Mouse (Mus musculus): Measurements from ENCODE around the gene Ahr. TPM values are rescaled to one million over a fixed set of nuclear protein-coding genes. Genes with fewer than 3 reads are reported as not detected.

Gene Ahr
- total RNA-seq (2014; fragmentation: Nextera tagmentation), result not detected in 2 replicates
- 0.11 and 0.46 TPM in 2 replicates for total RNA-seq (2017)
- not detected in 2 replicates for polyA plus RNA-seq (2012)

DNA sequence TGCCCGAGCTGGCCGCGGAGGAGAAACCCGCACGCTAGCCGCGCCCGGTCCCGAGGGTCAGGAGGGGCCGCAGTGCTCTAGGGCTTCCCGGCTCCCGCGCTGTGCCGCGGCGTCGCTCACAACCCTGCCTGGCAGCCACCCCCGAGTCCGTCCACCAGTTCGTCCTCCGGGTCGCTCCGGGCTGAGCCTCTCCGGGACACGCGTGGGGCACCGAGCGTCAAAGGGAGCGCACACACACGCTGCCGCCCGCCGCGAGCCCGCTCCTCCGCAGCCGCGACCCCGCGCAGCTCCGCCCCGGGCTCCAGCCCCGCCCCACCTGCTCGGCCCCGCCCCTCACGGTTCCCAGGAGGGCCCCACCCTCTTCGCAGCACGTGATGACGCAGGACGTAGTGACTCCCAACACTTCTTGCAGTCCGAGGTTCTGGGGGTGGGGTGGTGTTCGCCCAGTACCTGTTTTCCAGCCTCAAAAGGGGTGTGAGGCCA, at the start of gene Ahr:
Ahr (minus strand) TSS at position 285 of the 483 bp plus-strand sequence.
- ATAC-seq (ENCODE audit: extremely low read depth, insufficient number of reproducible peaks, low FRiP score, poor library complexity, severe bottlenecking) (no peak), DNase-seq (ENCODE audit: low spot score) (no peak)
- Histone ChIP-seq H3K36me3 (replicated peaks) (no peaks in the 10 kb centered on the region), H3K4me3 (ENCODE audit: low read depth, low read length) (peak within 1 kb of the TSS; percentile 38; the same call in 1 of the 2 replicates), H3K4me1 (ENCODE audit: insufficient read depth, low read depth, low read length) (no peaks in the 10 kb centered on the region), H3K27me3 (ENCODE audit: insufficient read depth, low read length) (no peaks in the 10 kb centered on the region), H3K9me3 (replicated peaks) (peaks cover 13% of the 10 kb centered on the region)
- TF ChIP-seq GATA1 (IDR thresholded peaks at IDR 0.05; ENCODE audit: borderline replicate concordance, low read length), result no peak
- no peak for TF ChIP-seq TAL1 (conservative IDR thresholded peaks at IDR 0.05; ENCODE audit: low read depth, low read length)
- no peak for TF ChIP-seq POLR2AphosphoS5 (IDR thresholded peaks at IDR 0.05; ENCODE audit: insufficient replicate concordance, low read depth, low read length)
- no peak for TF ChIP-seq GATA2 (IDR thresholded peaks at IDR 0.05; ENCODE audit: borderline replicate concordance, low read depth, low read length)
- TF ChIP-seq CTCF (IDR thresholded peaks at IDR 0.05; ENCODE audit: low read depth, low read length), result no peak

DNA sequence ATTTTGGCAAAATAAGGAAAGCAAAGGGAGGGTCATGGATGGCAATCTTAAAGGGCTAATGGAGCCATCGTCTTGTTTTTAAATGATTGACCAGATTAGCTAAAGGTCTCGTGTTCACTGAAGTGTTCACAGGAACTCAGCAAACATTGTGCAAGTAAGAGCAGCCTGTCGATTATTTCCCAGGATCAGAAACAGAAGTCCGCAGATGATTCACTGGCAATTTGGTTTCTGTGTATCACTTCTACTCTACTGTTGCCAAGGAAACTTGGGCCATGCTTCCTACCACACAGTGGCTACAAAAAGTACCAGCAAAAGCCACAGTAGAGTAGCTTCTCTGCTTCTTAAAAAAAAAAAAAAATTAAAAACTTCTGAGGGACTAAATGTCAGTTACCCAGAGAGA, 44.0 kb upstream of the Ahr start:
- no peaks in the 10 kb centered on the region for H3K36me3 ChIP-seq (replicated peaks)
- DNase-seq (ENCODE audit: low spot score) (no peak), ATAC-seq (ENCODE audit: extremely low read depth, insufficient number of reproducible peaks, low FRiP score, poor library complexity, severe bottlenecking) (no peak)
- H3K27me3 ChIP-seq (ENCODE audit: insufficient read depth, low read length), result no peaks in the 10 kb centered on the region
- peaks cover 11% of the 10 kb centered on the region; the same call in 1 of the 2 replicates for H3K9me3 ChIP-seq (replicated peaks)
- TF ChIP-seq TAL1 (conservative IDR thresholded peaks at IDR 0.05; ENCODE audit: low read depth, low read length) (no peak), POLR2AphosphoS5 (IDR thresholded peaks at IDR 0.05; ENCODE audit: insufficient replicate concordance, low read depth, low read length) (no peak), GATA1 (IDR thresholded peaks at IDR 0.05; ENCODE audit: borderline replicate concordance, low read length) (no peak), CTCF (IDR thresholded peaks at IDR 0.05; ENCODE audit: low read depth, low read length) (no peak), GATA2 (IDR thresholded peaks at IDR 0.05; ENCODE audit: borderline replicate concordance, low read depth, low read length) (no peak)
- no peaks in the 10 kb centered on the region for H3K4me1 ChIP-seq (ENCODE audit: insufficient read depth, low read depth, low read length)
- no peak overlapping the region for H3K4me3 ChIP-seq (ENCODE audit: low read depth, low read length)

DNA sequence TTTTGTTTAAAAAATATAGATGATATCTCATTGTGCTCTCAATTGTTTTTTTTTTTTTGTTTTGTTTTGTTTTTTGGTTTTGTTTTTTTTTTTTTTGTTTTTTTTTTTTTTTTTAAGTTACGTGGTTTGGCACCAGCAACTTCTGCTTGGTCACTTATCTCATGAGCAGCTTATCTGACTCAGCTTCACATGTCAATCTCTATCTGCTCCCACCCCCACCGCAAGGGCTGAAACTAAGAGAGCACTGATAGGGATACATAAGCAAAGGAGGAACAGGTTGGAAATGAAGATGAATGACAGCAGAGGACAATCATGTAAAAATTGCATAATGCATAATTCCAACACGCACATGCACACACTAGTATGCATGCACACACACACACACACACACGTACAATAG, 41.3 kb upstream of the Ahr start:
- ATAC-seq (ENCODE audit: extremely low read depth, insufficient number of reproducible peaks, low FRiP score, poor library complexity, severe bottlenecking), result no peak

DNA sequence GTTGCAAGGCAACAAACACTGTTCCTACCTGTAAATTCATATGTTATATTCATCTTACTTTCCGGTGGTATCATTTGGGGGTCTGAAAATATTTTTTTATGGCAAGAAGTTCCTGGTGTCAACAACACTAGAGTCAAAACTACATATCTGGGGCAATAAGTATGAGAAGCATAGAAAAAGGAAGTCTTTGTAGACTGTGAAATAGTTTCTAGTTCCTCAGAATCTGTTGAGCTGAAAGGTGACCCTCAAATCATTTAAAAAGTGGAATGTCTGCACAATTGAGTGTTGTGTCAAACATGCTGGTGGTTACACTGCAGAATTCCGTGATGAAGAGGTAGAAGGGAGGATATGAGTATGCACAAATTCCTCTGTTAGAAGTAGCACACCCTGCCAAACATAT, 38.9 kb upstream of the Ahr start:
- no peaks in the 10 kb centered on the region for H3K36me3 ChIP-seq (replicated peaks)
- H3K4me1 ChIP-seq (ENCODE audit: insufficient read depth, low read depth, low read length), result no peaks in the 10 kb centered on the region
- no peak overlapping the region for H3K4me3 ChIP-seq (ENCODE audit: low read depth, low read length)
- DNase-seq (ENCODE audit: low spot score) (no peak), ATAC-seq (ENCODE audit: extremely low read depth, insufficient number of reproducible peaks, low FRiP score, poor library complexity, severe bottlenecking) (no peak)
- peaks cover 12% of the 10 kb centered on the region; the same call in 1 of the 2 replicates for H3K9me3 ChIP-seq (replicated peaks)
- no peaks in the 10 kb centered on the region for H3K27me3 ChIP-seq (ENCODE audit: insufficient read depth, low read length)
- TF ChIP-seq CTCF (IDR thresholded peaks at IDR 0.05; ENCODE audit: low read depth, low read length) (no peak), POLR2AphosphoS5 (IDR thresholded peaks at IDR 0.05; ENCODE audit: insufficient replicate concordance, low read depth, low read length) (no peak)

More for the DNA sequence above, 41.3 kb upstream of the Ahr start:
- Histone ChIP-seq H3K4me1 (ENCODE audit: insufficient read depth, low read depth, low read length) (no peaks in the 10 kb centered on the region), H3K9me3 (replicated peaks) (peaks cover 15% of the 10 kb centered on the region; the same call in 1 of the 2 replicates), H3K27me3 (ENCODE audit: insufficient read depth, low read length) (no peaks in the 10 kb centered on the region), H3K4me3 (ENCODE audit: low read depth, low read length) (no peak overlapping the region), H3K36me3 (replicated peaks) (no peaks in the 10 kb centered on the region)
- DNase-seq (ENCODE audit: low spot score), result no peak
- TF ChIP-seq CTCF (IDR thresholded peaks at IDR 0.05; ENCODE audit: low read depth, low read length) (no peak), GATA2 (IDR thresholded peaks at IDR 0.05; ENCODE audit: borderline replicate concordance, low read depth, low read length) (no peak), GATA1 (IDR thresholded peaks at IDR 0.05; ENCODE audit: borderline replicate concordance, low read length) (no peak), POLR2AphosphoS5 (IDR thresholded peaks at IDR 0.05; ENCODE audit: insufficient replicate concordance, low read depth, low read length) (no peak), TAL1 (conservative IDR thresholded peaks at IDR 0.05; ENCODE audit: low read depth, low read length) (no peak)

DNA sequence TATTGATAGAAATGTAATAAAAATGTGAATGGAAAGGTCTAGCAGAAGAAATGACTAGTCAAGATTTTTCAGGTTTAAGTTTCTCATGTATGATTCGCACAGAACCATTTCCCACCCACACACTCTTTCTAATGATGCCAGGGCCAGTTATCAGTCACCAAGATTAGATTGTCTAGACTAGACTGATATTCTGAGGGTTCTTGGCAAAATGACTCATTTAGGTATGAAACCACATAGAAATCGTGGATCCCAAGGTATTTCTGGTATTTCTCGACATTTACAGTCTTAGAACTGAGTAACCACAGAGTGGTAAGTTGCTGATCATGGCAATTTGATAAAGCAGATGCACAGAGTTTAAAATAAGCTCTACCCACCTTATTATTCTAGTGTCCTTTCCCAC, 28.0 kb upstream of the Ahr start:
- no peak for ATAC-seq (ENCODE audit: extremely low read depth, insufficient number of reproducible peaks, low FRiP score, poor library complexity, severe bottlenecking)
- Histone ChIP-seq H3K4me3 (ENCODE audit: low read depth, low read length) (no peak overlapping the region), H3K36me3 (replicated peaks) (no peaks in the 10 kb centered on the region), H3K27me3 (ENCODE audit: insufficient read depth, low read length) (no peaks in the 10 kb centered on the region), H3K4me1 (ENCODE audit: insufficient read depth, low read depth, low read length) (no peaks in the 10 kb centered on the region), H3K9me3 (replicated peaks) (no peaks in the 10 kb centered on the region; the same call in 1 of the 2 replicates)
- TF ChIP-seq GATA2 (IDR thresholded peaks at IDR 0.05; ENCODE audit: borderline replicate concordance, low read depth, low read length), result no peak
- no peak for TF ChIP-seq TAL1 (conservative IDR thresholded peaks at IDR 0.05; ENCODE audit: low read depth, low read length)
- TF ChIP-seq GATA1 (IDR thresholded peaks at IDR 0.05; ENCODE audit: borderline replicate concordance, low read length), result no peak
- no peak for TF ChIP-seq POLR2AphosphoS5 (IDR thresholded peaks at IDR 0.05; ENCODE audit: insufficient replicate concordance, low read depth, low read length)
- TF ChIP-seq CTCF (IDR thresholded peaks at IDR 0.05; ENCODE audit: low read depth, low read length), result no peak
- no peak for DNase-seq (ENCODE audit: low spot score)

DNA sequence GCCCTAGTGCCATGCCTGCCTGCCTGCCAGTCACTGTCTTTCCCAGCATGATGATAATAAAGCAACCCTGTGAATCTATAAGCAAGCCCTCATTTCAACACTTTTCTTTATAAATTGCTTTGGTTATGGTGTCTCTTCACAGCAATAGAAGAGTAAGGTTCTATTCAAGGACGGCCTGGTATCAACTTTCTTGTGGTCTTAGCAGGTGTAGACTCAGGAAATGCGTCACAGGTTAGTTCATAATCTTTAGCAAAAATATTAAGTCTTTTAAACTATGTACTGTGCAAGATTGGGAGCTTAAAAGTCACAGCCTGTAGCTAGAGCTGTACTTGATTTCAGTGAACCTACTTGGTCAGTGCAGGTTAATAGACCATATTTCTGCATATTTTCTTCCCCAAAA, 24.0 kb upstream of the Ahr start:
- peaks cover 3% of the 10 kb centered on the region for H3K9me3 ChIP-seq (replicated peaks)
- H3K36me3 ChIP-seq (replicated peaks), result no peaks in the 10 kb centered on the region
- DNase-seq (ENCODE audit: low spot score) (no peak), ATAC-seq (ENCODE audit: extremely low read depth, insufficient number of reproducible peaks, low FRiP score, poor library complexity, severe bottlenecking) (no peak)
- no peaks in the 10 kb centered on the region for H3K4me1 ChIP-seq (ENCODE audit: insufficient read depth, low read depth, low read length)
- TF ChIP-seq GATA2 (IDR thresholded peaks at IDR 0.05; ENCODE audit: borderline replicate concordance, low read depth, low read length) (no peak), GATA1 (IDR thresholded peaks at IDR 0.05; ENCODE audit: borderline replicate concordance, low read length) (no peak), TAL1 (conservative IDR thresholded peaks at IDR 0.05; ENCODE audit: low read depth, low read length) (no peak), CTCF (IDR thresholded peaks at IDR 0.05; ENCODE audit: low read depth, low read length) (no peak)
- no peaks in the 10 kb centered on the region for H3K27me3 ChIP-seq (ENCODE audit: insufficient read depth, low read length)
- no peak overlapping the region for H3K4me3 ChIP-seq (ENCODE audit: low read depth, low read length)
